Comparison of ENCODE assay signal across 7 mouse cellular contexts in genomic region chr6:31399566-31399965, GRCm38 (mm10). TPM values are rescaled to one million over a fixed set of nuclear protein-coding genes. Genes with fewer than 3 reads are reported as not detected.
A peak's percentile ranks its signal among the peaks of the same experiment; 100 is the strongest.
DNase-seq lines count a peak whose midpoint lies in the region; ATAC-seq and TF ChIP-seq lines count a peak whose summit lies in the region.

No protein-coding gene starts in this region.

- H3K4me1 ChIP-seq in ES-Bruce4 (ENCODE audit: control insufficient read depth, insufficient read depth, low read length), result no peaks in the 10 kb centered on the region
- peaks cover 11% of the 10 kb centered on the region for H3K4me1 ChIP-seq in hindbrain, postnatal 0 days (ENCODE audit: insufficient read depth, low read length)
- peaks cover 66% of the 10 kb centered on the region for H3K4me1 ChIP-seq in liver, embryonic 13.5 days (replicated peaks)

- H3K27me3 ChIP-seq in ES-Bruce4 (ENCODE audit: control insufficient read depth, insufficient read depth, low read length, poor library complexity, severe bottlenecking), result no peaks in the 10 kb centered on the region
- no peaks in the 10 kb centered on the region for H3K27me3 ChIP-seq in hindbrain, postnatal 0 days (ENCODE audit: insufficient read depth, low read length)
- H3K27me3 ChIP-seq in liver, embryonic 13.5 days, result no peaks in the 10 kb centered on the region

- ATAC-seq in erythroblast, adult 5-6 weeks (replicated peaks; ENCODE audit: low FRiP score, poor library complexity, severe bottlenecking), result peak; percentile 62
- peak; percentile 36; the same call in 1 of the 2 replicates for ATAC-seq in hindbrain, postnatal 0 days
- ATAC-seq in liver, embryonic 13.5 days (ENCODE audit: low read depth), result peak; percentile 37; the same call in 1 of the 2 replicates

- H3K27ac ChIP-seq in ES-Bruce4 (ENCODE audit: insufficient read depth, low read length), result no peak overlapping the region
- H3K27ac ChIP-seq in hindbrain, postnatal 0 days, result no peak overlapping the region
- peak overlapping the region; percentile 92 for H3K27ac ChIP-seq in liver, embryonic 13.5 days

- no peaks in the 10 kb centered on the region for H3K36me3 ChIP-seq in ES-Bruce4 (ENCODE audit: control insufficient read depth, insufficient read depth, low read length, poor library complexity, severe bottlenecking)
- no peaks in the 10 kb centered on the region for H3K36me3 ChIP-seq in hindbrain, postnatal 0 days (ENCODE audit: insufficient read depth, low read length)
- no peaks in the 10 kb centered on the region for H3K36me3 ChIP-seq in liver, embryonic 13.5 days

- H3K4me3 ChIP-seq in ES-Bruce4 (ENCODE audit: low read depth, low read length), result peak overlapping the region; percentile 94
- H3K4me3 ChIP-seq in hindbrain, postnatal 0 days (ENCODE audit: low read length), result peak overlapping the region; percentile 97
- H3K4me3 ChIP-seq in liver, embryonic 13.5 days (replicated peaks), result peak overlapping the region; percentile 97

- peak overlapping the region; percentile 98 for H3K9ac ChIP-seq in ES-Bruce4 (ENCODE audit: low read depth, poor library complexity, severe bottlenecking)
- peak overlapping the region; percentile 98 for H3K9ac ChIP-seq in hindbrain, postnatal 0 days (replicated peaks; ENCODE audit: low read length)
- H3K9ac ChIP-seq in liver, embryonic 13.5 days, result peak overlapping the region; percentile 99

- no peak for TF ChIP-seq POLR2A in ES-Bruce4 (IDR thresholded peaks at IDR 0.05; ENCODE audit: insufficient read depth, low read length)

- DNase-seq in adrenal gland, postnatal 10 days, result peak; percentile 72
- DNase-seq in hindbrain, postnatal 0 days (ENCODE audit: low spot score), result no peak
- peak; percentile 48 for DNase-seq in liver, embryonic 13.5 days
- peak; percentile 37 for DNase-seq in neural tube, embryonic 10.5 days (ENCODE audit: extremely low spot score, low spot score)
- no peak for DNase-seq in thymus, postnatal 4 days

- H3K4me2 ChIP-seq in hindbrain, postnatal 0 days (ENCODE audit: low read depth, low read length), result peak overlapping the region; percentile 84
- peak overlapping the region; percentile 85 for H3K4me2 ChIP-seq in liver, embryonic 13.5 days

- WGBS in hindbrain, postnatal 0 days, result under 1% methylated on average over 13 of the region's 13 CpGs
- WGBS in liver, embryonic 13.5 days (ENCODE audit: insufficient replicate concordance), result under 1% methylated on average over 13 of the region's 13 CpGs

- TF ChIP-seq EP300 in ES-Bruce4 (IDR thresholded peaks at IDR 0.05; ENCODE audit: insufficient read depth, low read depth, low read length), result no peak

- no peaks in the 10 kb centered on the region for H3K9me3 ChIP-seq in ES-Bruce4 (replicated peaks; ENCODE audit: control insufficient read depth, insufficient read depth, low read length, poor library complexity, severe bottlenecking)
- H3K9me3 ChIP-seq in hindbrain, postnatal 0 days (ENCODE audit: low read length), result no peaks in the 10 kb centered on the region
- no peaks in the 10 kb centered on the region for H3K9me3 ChIP-seq in liver, embryonic 13.5 days (replicated peaks)

- no peak for TF ChIP-seq CTCF in ES-Bruce4 (IDR thresholded peaks at IDR 0.05; ENCODE audit: low read depth, low read length)
- no peak for TF ChIP-seq CTCF in hindbrain, postnatal 0 days (IDR thresholded peaks at IDR 0.05; ENCODE audit: low read depth)

RNA-seq across cellular contexts. Expression of gene Mkln1, which starts 1.0 kb away (rescaled TPM):
- polyA plus RNA-seq in ES-Bruce4 (2011; ENCODE audit: insufficient read depth, insufficient read length, low read depth, missing spikeins), result 143 and 153 TPM in 2 replicates
- 100 to 1,000 TPM; 168 to 186 TPM for total RNA-seq in adrenal gland, postnatal 10 days (2021)
- 91.3 and 91.8 TPM in 2 replicates for total RNA-seq in erythroblast, adult 5-6 weeks (2015; ENCODE audit: low replicate concordance)
- total RNA-seq in erythroblast, adult 5-6 weeks (2017; ENCODE audit: low replicate concordance), result 126 and 137 TPM in 2 replicates
- total RNA-seq in hindbrain, postnatal 0 days (2014; rRNA removed), result 48.7 and 53.4 TPM in 2 replicates
- 88.3 and 89.6 TPM in 2 replicates for polyA plus RNA-seq in hindbrain, postnatal 0 days (2015; fragmentation: Nextera tagmentation; extraction: Ambion mirVana)
- polyA plus RNA-seq in liver, embryonic 13.5 days (2015; fragmentation: Nextera tagmentation; extraction: Ambion mirVana), result 144 and 182 TPM in 2 replicates

Comparison
In these comparisons a context has a peak if more than half of its experiments do, and no peak if none do; other contexts are left out.
1. DNase-seq: peak in adrenal gland, postnatal 10 days (single experiment), liver, embryonic 13.5 days (single experiment) and neural tube, embryonic 10.5 days (single experiment); none in hindbrain, postnatal 0 days (single experiment) and thymus, postnatal 4 days (single experiment).
2. Peak in every context shown above with its lines, with median percentiles within 50 percentile points of each other: H3K4me3 ChIP-seq, H3K9ac ChIP-seq and ATAC-seq.